Mouse (Mus musculus) neural tube, embryonic 10.5 days (tissue): ENCODE results near the gene Btnl4.

Source experiments
- DNase-seq: peaks from one replicate; pipeline ENCODE4 v3.0.0-alpha.2; 2017; ENCODE audit warnings: low spot score; ENCODE audit errors: extremely low spot score

The Btnl4 gene

GRCm38 (mm10) chr17:34437606-34438005, 39.5 kb downstream of the Btnl4 start:
- no peak for DNase-seq

- no peak for DNase-seq
Observed at GRCm38 (mm10) chr17:34437120-34437519, 40.0 kb downstream of the Btnl4 start.

GRCm38 (mm10) chr17:34427597-34427996, 49.5 kb downstream of the Btnl4 start:
- DNase-seq: no peak

GRCm38 (mm10) chr17:34420014-34420413, 57.1 kb downstream of the Btnl4 start:
- no peak for DNase-seq
